Mouse (Mus musculus) adrenal gland, adult 2 months (tissue): ENCODE measurements around the gene Ambra1. TPM values are rescaled to one million over a fixed set of nuclear protein-coding genes. Genes with fewer than 3 reads are reported as not detected.

ENCODE experiments used
- DNase-seq: peaks from one replicate; pipeline ENCODE4 v3.0.0; 2021
- polyA plus RNA-seq: library from polyadenylated mRNA; depleted of rRNA; stranded (reverse); fragments of >200 nt; gene quantifications from 2 replicates; pipeline ENCODE4 v1.2.3, GENCODE M21; 2012
- total RNA-seq, 2 experiments: library from RNA; stranded (reverse); gene quantifications; 2 replicates each; pipeline ENCODE4 v1.2.3; 2021

Gene Ambra1
- total and polyA plus RNA-seq, 3 experiments = 29.8 to 34.1 (median 31.0) TPM

- no peak for DNase-seq
These were observed 205.0 kb downstream of the Ambra1 start for GRCm38 (mm10) chr2:91934826-91935525.

- DNase-seq = no peak
These were observed 206.2 kb downstream of the Ambra1 start for GRCm38 (mm10) chr2:91936154-91936553.

- DNase-seq = no peak
These were observed 209.5 kb downstream of the Ambra1 start for GRCm38 (mm10) chr2:91939303-91939935.

GRCm38 (mm10) chr2:91942356-91942755 is 212.4 kb downstream of the Ambra1 start:
- no peak for DNase-seq

GRCm38 (mm10) chr2:91944170-91944950 is 214.4 kb downstream of the Ambra1 start:
- peak; percentile 78 for DNase-seq

- DNase-seq = no peak
These were observed 215.5 kb downstream of the Ambra1 start, which contains the start of gene Gm9821 for GRCm38 (mm10) chr2:91945483-91945882. TSS of gene Gm9821 (plus strand) at chr2:91945703.

- DNase-seq = peak; percentile 54
These were observed 216.9 kb downstream of the Ambra1 start for GRCm38 (mm10) chr2:91946836-91947235.

- peak; percentile 78 for DNase-seq
These were observed 217.6 kb downstream of the Ambra1 start for GRCm38 (mm10) chr2:91947397-91948150.

GRCm38 (mm10) chr2:91948151-91948509 is 218.2 kb downstream of the Ambra1 start:
- no peak for DNase-seq

GRCm38 (mm10) chr2:91948792-91949241 is 218.9 kb downstream of the Ambra1 start:
- no peak for DNase-seq

GRCm38 (mm10) chr2:91949411-91950274 is 219.7 kb downstream of the Ambra1 start:
- DNase-seq = peak; percentile 56

GRCm38 (mm10) chr2:91950275-91951085 is 220.5 kb downstream of the Ambra1 start:
- DNase-seq = no peak

GRCm38 (mm10) chr2:91953825-91954224 is 223.9 kb downstream of the Ambra1 start:
- DNase-seq = peak; percentile 79

- DNase-seq = no peak
These were observed 225.2 kb downstream of the Ambra1 start for GRCm38 (mm10) chr2:91955121-91955591.

GRCm38 (mm10) chr2:91955875-91956274 is 225.9 kb downstream of the Ambra1 start:
- no peak for DNase-seq

- DNase-seq = no peak
These were observed 227.2 kb downstream of the Ambra1 start for GRCm38 (mm10) chr2:91957096-91957495.

- no peak for DNase-seq
These were observed 228.1 kb downstream of the Ambra1 start for GRCm38 (mm10) chr2:91958049-91958448.

- peak; percentile 63 for DNase-seq
These were observed 228.9 kb downstream of the Ambra1 start for GRCm38 (mm10) chr2:91958701-91959457.
